10 mouse cellular contexts compared by ENCODE assay signal in the genomic region with DNA sequence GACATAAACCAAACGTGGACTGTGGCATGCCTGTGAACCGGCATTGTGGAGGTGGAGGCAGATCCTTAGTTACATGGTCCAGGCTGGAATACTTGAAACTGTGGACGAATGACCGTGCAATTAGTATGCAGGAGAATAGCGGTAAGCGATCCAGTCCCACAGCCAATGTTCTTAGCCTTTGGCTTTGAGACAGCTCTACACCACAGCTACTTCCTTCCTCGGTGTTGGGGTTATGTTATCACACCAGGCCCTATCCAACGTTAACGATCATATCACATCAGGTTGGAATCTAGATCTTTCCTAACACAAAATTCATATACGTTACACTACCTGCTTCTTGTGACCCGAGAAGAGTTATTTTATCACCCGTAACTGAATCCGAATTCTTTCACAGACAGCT. TPM values are rescaled to one million over a fixed set of nuclear protein-coding genes. Genes with fewer than 3 reads are reported as not detected.
A peak's percentile ranks its signal among the peaks of the same experiment; 100 is the strongest.
DNase-seq lines count a peak whose midpoint lies in the region; ATAC-seq and TF ChIP-seq lines count a peak whose summit lies in the region.
"Had no signal": no experiment of that assay in that cellular context is flagged by ENCODE, and none has a peak within 500 bp of the region (broad histone marks: within the 10 kb centered on the region; RNA-seq: fewer than 3 reads in every experiment).

No protein-coding gene starts in this region.

- H3K27ac ChIP-seq in kidney, postnatal 0 days = no peak overlapping the region
- H3K27ac ChIP-seq in embryonic facial prominence, embryonic 11.5 days (replicated peaks; ENCODE audit: low read depth, low read length) = no peak overlapping the region
- H3K27ac ChIP-seq in intestine, embryonic 14.5 days (ENCODE audit: low read depth) = no peak overlapping the region
- no peak overlapping the region for H3K27ac ChIP-seq in midbrain, embryonic 16.5 days (ENCODE audit: low read length)

- H3K9me3 ChIP-seq in kidney, postnatal 0 days (replicated peaks; ENCODE audit: low read length) = no peaks in the 10 kb centered on the region
- H3K9me3 ChIP-seq in embryonic facial prominence, embryonic 11.5 days (replicated peaks; ENCODE audit: control insufficient read depth, low read length) = no peaks in the 10 kb centered on the region
- H3K9me3 ChIP-seq in intestine, embryonic 14.5 days (ENCODE audit: control insufficient read depth, low read length) = no peaks in the 10 kb centered on the region
- no peaks in the 10 kb centered on the region for H3K9me3 ChIP-seq in midbrain, embryonic 16.5 days (replicated peaks; ENCODE audit: control insufficient read depth, low read length, poor library complexity, severe bottlenecking)

- no peaks in the 10 kb centered on the region for H3K27me3 ChIP-seq in kidney, postnatal 0 days (ENCODE audit: insufficient read depth, low read length)
- no peaks in the 10 kb centered on the region for H3K27me3 ChIP-seq in embryonic facial prominence, embryonic 11.5 days (ENCODE audit: control insufficient read depth, insufficient read depth, low read length)
- H3K27me3 ChIP-seq in intestine, embryonic 14.5 days (replicated peaks; ENCODE audit: control insufficient read depth, insufficient read depth, low read length) = no peaks in the 10 kb centered on the region
- no peaks in the 10 kb centered on the region for H3K27me3 ChIP-seq in midbrain, embryonic 16.5 days (ENCODE audit: control insufficient read depth, insufficient read depth, low read depth, low read length)

- H3K36me3 ChIP-seq in kidney, postnatal 0 days (ENCODE audit: insufficient read depth, low read length) = 0 out of 2 replicates have a peak, but pooled peaks cover 4% of the 10 kb centered on the region
- H3K36me3 ChIP-seq in embryonic facial prominence, embryonic 11.5 days (replicated peaks; ENCODE audit: control insufficient read depth, insufficient read depth, low read depth, low read length) = no peaks in the 10 kb centered on the region
- peaks cover 26% of the 10 kb centered on the region for H3K36me3 ChIP-seq in intestine, embryonic 14.5 days (ENCODE audit: control insufficient read depth, insufficient read depth, low read length)
- no peaks in the 10 kb centered on the region for H3K36me3 ChIP-seq in midbrain, embryonic 16.5 days (ENCODE audit: control insufficient read depth, insufficient read depth, low read length)

- ATAC-seq in kidney, postnatal 0 days (replicated peaks; ENCODE audit: low FRiP score, low read depth) = no peak
- ATAC-seq in embryonic facial prominence, embryonic 11.5 days (replicated peaks; ENCODE audit: insufficient number of reproducible peaks, low FRiP score, low TSS enrichment, low read depth) = no peak
- no peak for ATAC-seq in intestine, embryonic 14.5 days (replicated peaks; ENCODE audit: low FRiP score, low TSS enrichment, low read depth)
- ATAC-seq in midbrain, embryonic 16.5 days = no peak

- peak overlapping the region; percentile 96; the same call in 1 of the 2 replicates for H3K9ac ChIP-seq in kidney, postnatal 0 days (ENCODE audit: low read depth, low read length)
- H3K9ac ChIP-seq in embryonic facial prominence, embryonic 11.5 days (replicated peaks; ENCODE audit: low read length) = no peak overlapping the region; the same call in 1 of the 2 replicates
- peak overlapping the region; percentile 95; the same call in 1 of the 2 replicates for H3K9ac ChIP-seq in intestine, embryonic 14.5 days (ENCODE audit: low read length)
- H3K9ac ChIP-seq in midbrain, embryonic 16.5 days (ENCODE audit: low read depth, low read length) = peak overlapping the region; percentile 93

- H3K4me3 ChIP-seq in kidney, postnatal 0 days (replicated peaks; ENCODE audit: low read depth, low read length) = peak overlapping the region; percentile 93
- peak overlapping the region; percentile 85; the same call in 1 of the 2 replicates for H3K4me3 ChIP-seq in embryonic facial prominence, embryonic 11.5 days (ENCODE audit: low read depth, low read length)
- peak overlapping the region; percentile 84 for H3K4me3 ChIP-seq in intestine, embryonic 14.5 days (ENCODE audit: low read depth, low read length)
- peak overlapping the region; percentile 90 for H3K4me3 ChIP-seq in midbrain, embryonic 16.5 days (ENCODE audit: low read depth, low read length)

- TF ChIP-seq CTCF in kidney, postnatal 0 days (IDR thresholded peaks at IDR 0.05; ENCODE audit: low read depth) = no peak

- H3K4me1 ChIP-seq in kidney, postnatal 0 days (replicated peaks; ENCODE audit: insufficient read depth, low read length) = peaks cover 13% of the 10 kb centered on the region; the same call in 1 of the 2 replicates
- H3K4me1 ChIP-seq in embryonic facial prominence, embryonic 11.5 days (ENCODE audit: control insufficient read depth, insufficient read depth, low read length) = no peaks in the 10 kb centered on the region
- peaks cover 11% of the 10 kb centered on the region for H3K4me1 ChIP-seq in intestine, embryonic 14.5 days (replicated peaks; ENCODE audit: control insufficient read depth, insufficient read depth, low read length)
- H3K4me1 ChIP-seq in midbrain, embryonic 16.5 days (ENCODE audit: control insufficient read depth, insufficient read depth, low read length) = peaks cover 26% of the 10 kb centered on the region

- 63% methylated on average over 13 of the region's 13 CpGs for WGBS in kidney, postnatal 0 days
- 75% methylated on average over 13 of the region's 13 CpGs for WGBS in embryonic facial prominence, embryonic 11.5 days
- 72% methylated on average over 13 of the region's 13 CpGs for WGBS in intestine, embryonic 14.5 days
- WGBS in midbrain, embryonic 16.5 days = 77% methylated on average over 13 of the region's 13 CpGs

- H3K4me2 ChIP-seq in kidney, postnatal 0 days (ENCODE audit: low read length) = peak overlapping the region; percentile 94
- peak overlapping the region; percentile 69 for H3K4me2 ChIP-seq in embryonic facial prominence, embryonic 11.5 days (ENCODE audit: low read depth, low read length)
- H3K4me2 ChIP-seq in intestine, embryonic 14.5 days (ENCODE audit: low read length) = peak overlapping the region; percentile 97
- peak overlapping the region; percentile 91 for H3K4me2 ChIP-seq in midbrain, embryonic 16.5 days (ENCODE audit: low read length)

- DNase-seq in kidney, postnatal 0 days (ENCODE audit: low spot score) = no peak
- DNase-seq in kidney, postnatal 14 days = no peak
- DNase-seq in embryonic facial prominence, embryonic 11.5 days (ENCODE audit: low spot score) = no peak
- DNase-seq in intestine, embryonic 14.5 days (ENCODE audit: low spot score) = no peak
- DNase-seq in gastrocnemius, postnatal 10 days = no peak
- no peak for DNase-seq in ovary, postnatal 14 days (ENCODE audit: low spot score)
- no peak for DNase-seq in spleen, postnatal 4 days (ENCODE audit: low spot score in 2 of 2)

RNA-seq across cellular contexts. Expression of a gene that starts 0.7 kb away (rescaled TPM):
- 0.64 and 1.1 TPM in 2 replicates for polyA plus RNA-seq in kidney, postnatal 0 days (2015; fragmentation: Nextera tagmentation; extraction: Ambion mirVana)
- 0.38 and 0.46 TPM in 2 replicates for polyA plus RNA-seq in embryonic facial prominence, embryonic 11.5 days (2014; fragmentation: Nextera tagmentation; extraction: Ambion mirVana)
- 2.0 and 2.6 TPM in 2 replicates for polyA plus RNA-seq in intestine, embryonic 14.5 days (2014; fragmentation: Nextera tagmentation; extraction: Ambion mirVana)
- polyA plus RNA-seq in midbrain, embryonic 16.5 days (2015; fragmentation: Nextera tagmentation; extraction: Ambion mirVana) = 1.5 and 1.7 TPM in 2 replicates
- not detected for total RNA-seq in gastrocnemius, postnatal 10 days (2021)

RNA-seq across cellular contexts. Expression of a gene that starts 0.8 kb away (rescaled TPM):
- polyA plus RNA-seq in kidney, postnatal 0 days (2015; fragmentation: Nextera tagmentation; extraction: Ambion mirVana) = 58.5 and 62.4 TPM in 2 replicates
- polyA plus RNA-seq in embryonic facial prominence, embryonic 11.5 days (2014; fragmentation: Nextera tagmentation; extraction: Ambion mirVana) = 82.0 and 83.1 TPM in 2 replicates
- 66.4 and 67.0 TPM in 2 replicates for polyA plus RNA-seq in intestine, embryonic 14.5 days (2014; fragmentation: Nextera tagmentation; extraction: Ambion mirVana)
- polyA plus RNA-seq in midbrain, embryonic 16.5 days (2015; fragmentation: Nextera tagmentation; extraction: Ambion mirVana) = 55.1 and 58.4 TPM in 2 replicates
- total RNA-seq in gastrocnemius, postnatal 10 days (2021) = 10 to 100 TPM; 27.4 to 31.9 TPM

RNA-seq across cellular contexts. Expression of a gene that starts 24.7 kb away (rescaled TPM):
- 132 and 156 TPM in 2 replicates for polyA plus RNA-seq in kidney, postnatal 0 days (2015; fragmentation: Nextera tagmentation; extraction: Ambion mirVana)
- polyA plus RNA-seq in embryonic facial prominence, embryonic 11.5 days (2014; fragmentation: Nextera tagmentation; extraction: Ambion mirVana) = 534 and 547 TPM in 2 replicates
- 462 and 476 TPM in 2 replicates for polyA plus RNA-seq in intestine, embryonic 14.5 days (2014; fragmentation: Nextera tagmentation; extraction: Ambion mirVana)
- 35.4 and 45.7 TPM in 2 replicates for polyA plus RNA-seq in midbrain, embryonic 16.5 days (2015; fragmentation: Nextera tagmentation; extraction: Ambion mirVana)
- 10 to 100 TPM; 14.2 to 16.9 TPM for total RNA-seq in gastrocnemius, postnatal 10 days (2021)

RNA-seq across cellular contexts. Expression of a gene that starts 29.9 kb away (rescaled TPM):
- not detected in 2 replicates for polyA plus RNA-seq in kidney, postnatal 0 days (2015; fragmentation: Nextera tagmentation; extraction: Ambion mirVana)
- not detected in 2 replicates for polyA plus RNA-seq in embryonic facial prominence, embryonic 11.5 days (2014; fragmentation: Nextera tagmentation; extraction: Ambion mirVana)
- not detected in 2 replicates for polyA plus RNA-seq in intestine, embryonic 14.5 days (2014; fragmentation: Nextera tagmentation; extraction: Ambion mirVana)
- polyA plus RNA-seq in midbrain, embryonic 16.5 days (2015; fragmentation: Nextera tagmentation; extraction: Ambion mirVana) = not detected in 2 replicates
- total RNA-seq in gastrocnemius, postnatal 10 days (2021) = not detected
- polyA plus RNA-seq: large intestine, adult 2 months; spleen, adult 2 months had no signal

RNA-seq across cellular contexts. Expression of a gene that starts 34.8 kb away (rescaled TPM):
- polyA plus RNA-seq in kidney, postnatal 0 days (2015; fragmentation: Nextera tagmentation; extraction: Ambion mirVana) = 0.45 and 1.0 TPM in 2 replicates
- polyA plus RNA-seq in embryonic facial prominence, embryonic 11.5 days (2014; fragmentation: Nextera tagmentation; extraction: Ambion mirVana) = 4.3 and 11.2 TPM in 2 replicates
- 0.69 and 1.3 TPM in 2 replicates for polyA plus RNA-seq in intestine, embryonic 14.5 days (2014; fragmentation: Nextera tagmentation; extraction: Ambion mirVana)
- polyA plus RNA-seq in midbrain, embryonic 16.5 days (2015; fragmentation: Nextera tagmentation; extraction: Ambion mirVana) = 0.43 TPM in 1 of 2 replicates, not detected in the other
- over 10,000 TPM; 13,775 to 14,965 TPM for total RNA-seq in gastrocnemius, postnatal 10 days (2021)
- polyA plus RNA-seq: spleen, adult 2 months had no signal
